Mouse (Mus musculus) bone marrow macrophage, adult 2 months (primary cell): Measurements from ENCODE around the gene Trim69.

Source experiments
- CTCF ChIP-seq: IDR thresholded peaks from 2 replicates; pipeline ENCODE4 v1.5.1; 2012; ENCODE audit warnings: low read depth, mild to moderate bottlenecking, low read length, moderate library complexity
- POLR2A ChIP-seq: IDR thresholded peaks from 2 replicates; pipeline ENCODE4 v1.6.1; 2012; ENCODE audit warnings: mild to moderate bottlenecking, low read depth, low read length, borderline replicate concordance

DNA sequence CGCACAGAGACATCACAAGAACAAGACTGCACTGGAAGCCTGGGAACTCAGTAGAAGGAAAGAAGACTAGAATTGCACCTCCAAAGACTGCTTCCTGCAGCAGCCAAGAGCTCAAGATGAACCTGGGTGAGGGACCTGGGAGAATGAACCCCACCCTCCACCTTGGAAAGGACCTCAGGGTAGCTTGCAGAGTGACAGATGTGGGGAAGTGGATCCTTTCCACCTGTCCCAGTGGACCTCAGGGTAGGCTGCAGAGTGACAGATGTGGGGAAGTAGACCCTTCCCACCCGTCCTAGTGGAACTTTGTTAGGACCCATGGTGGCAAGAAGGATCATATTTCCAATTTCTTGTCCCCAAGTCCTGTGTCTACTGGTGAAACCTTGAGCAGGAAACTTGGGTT is 5.2 kb upstream of the Trim69 start:
- TF ChIP-seq CTCF (no peak), POLR2A (no peak)
